Comparison of ENCODE assay signal across 23 mouse cellular contexts in the genomic region with DNA sequence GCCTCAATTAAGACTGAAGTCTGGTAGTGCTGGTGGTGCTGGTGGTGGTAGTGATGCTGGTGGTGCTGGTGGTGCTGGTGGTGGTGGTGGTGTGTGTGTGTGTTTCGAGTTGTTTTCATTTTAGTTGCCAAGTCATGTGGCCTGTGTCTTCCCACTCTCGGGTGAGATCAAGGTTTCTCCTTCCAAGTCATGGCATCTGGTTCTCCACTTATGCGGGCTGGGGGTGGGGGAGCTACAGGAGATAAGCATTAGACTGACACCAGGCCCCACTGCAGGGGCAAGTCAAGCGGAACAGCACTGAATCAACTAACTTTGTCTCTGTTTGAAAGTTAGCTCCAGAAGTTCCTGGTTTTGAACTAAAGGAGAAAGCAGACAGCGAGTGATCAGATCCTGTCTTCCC. TPM values are rescaled to one million over a fixed set of nuclear protein-coding genes. Genes with fewer than 3 reads are reported as not detected.
DNase-seq lines count a peak whose midpoint lies in the region; ATAC-seq and TF ChIP-seq lines count a peak whose summit lies in the region.
"Had no signal": no experiment of that assay in that cellular context is flagged by ENCODE, and none has a peak within 500 bp of the region (broad histone marks: within the 10 kb centered on the region; RNA-seq: fewer than 3 reads in every experiment).

No protein-coding gene starts in this region.

- H3K27me3 ChIP-seq in kidney, embryonic 16.5 days (ENCODE audit: insufficient read depth, low read length) = no peaks in the 10 kb centered on the region
- no peaks in the 10 kb centered on the region; a peak in 1 of 4 replicates for H3K27me3 ChIP-seq in MEL (ENCODE audit: control insufficient read depth in 1 of 2, insufficient read depth in 2 of 2, low read length in 2 of 2)
- H3K27me3 ChIP-seq in intestine, embryonic 16.5 days (replicated peaks; ENCODE audit: control insufficient read depth, insufficient read depth, low read length) = no peaks in the 10 kb centered on the region
- H3K27me3 ChIP-seq: hindbrain, embryonic 13.5 days; limb, embryonic 12.5 days had no signal

- TF ChIP-seq POLR2A in MEL (IDR thresholded peaks at IDR 0.05; ENCODE audit: control insufficient read depth in 1 of 2, insufficient read depth in 1 of 2, low read depth in 1 of 2, low read length in 2 of 2, poor library complexity in 1 of 2) = no peak

- no peaks in the 10 kb centered on the region for H3K36me3 ChIP-seq in kidney, embryonic 16.5 days (ENCODE audit: insufficient read depth, low read length)
- H3K36me3 ChIP-seq in MEL (ENCODE audit: control insufficient read depth in 1 of 2, insufficient read depth in 2 of 2, low read length in 2 of 2) = peaks cover 0 to 9% of the 10 kb centered on the region in 2 experiments; a peak in 2 of 4 replicates
- H3K36me3 ChIP-seq in intestine, embryonic 16.5 days (ENCODE audit: control insufficient read depth, insufficient read depth, low read length) = no peaks in the 10 kb centered on the region
- H3K36me3 ChIP-seq: hindbrain, embryonic 13.5 days; limb, embryonic 12.5 days had no signal

- TF ChIP-seq CTCF in MEL (IDR thresholded peaks at IDR 0.05 in 2 of 3, conservative IDR thresholded peaks at IDR 0.05 in 1 of 3; ENCODE audit: control insufficient read depth in 1 of 3, insufficient read depth in 1 of 3, low read depth in 2 of 3, low read length in 3 of 3, poor library complexity in 1 of 3, severe bottlenecking in 1 of 3) = no peak

- H3K4me2 ChIP-seq in kidney, embryonic 16.5 days (replicated peaks; ENCODE audit: low read depth, low read length) = no peak overlapping the region
- no peak overlapping the region for H3K4me2 ChIP-seq in intestine, embryonic 16.5 days (ENCODE audit: low read depth, low read length)
- H3K4me2 ChIP-seq: hindbrain, embryonic 13.5 days; limb, embryonic 12.5 days had no signal

- no peak overlapping the region for H3K9ac ChIP-seq in kidney, embryonic 16.5 days (replicated peaks; ENCODE audit: low read length)
- 0 out of 2 replicates have a peak overlapping the region, but pooled peaks have one; percentile 36 for H3K9ac ChIP-seq in MEL (ENCODE audit: control insufficient read depth, low read depth, low read length, poor library complexity, severe bottlenecking)
- no peak overlapping the region for H3K9ac ChIP-seq in intestine, embryonic 16.5 days (ENCODE audit: low read depth, low read length)
- H3K9ac ChIP-seq: hindbrain, embryonic 13.5 days; limb, embryonic 12.5 days; liver, embryonic 14.5 days had no signal

- no peak overlapping the region for H3K4me3 ChIP-seq in kidney, embryonic 16.5 days (ENCODE audit: low read length)
- peak overlapping the region; percentile 21 to 48 for H3K4me3 ChIP-seq in MEL (ENCODE audit: control insufficient read depth in 1 of 2, insufficient read depth in 1 of 2, low read depth in 2 of 2, low read length in 2 of 2)
- H3K4me3 ChIP-seq in intestine, embryonic 16.5 days (ENCODE audit: low read length) = no peak overlapping the region
- H3K4me3 ChIP-seq: erythroblast, embryonic 14.5 days; hindbrain, embryonic 13.5 days; limb, embryonic 12.5 days had no signal

- WGBS in kidney, embryonic 16.5 days = 40% methylated on average over 5 of the region's 5 CpGs
- 50% methylated on average over 5 of the region's 5 CpGs for WGBS in intestine, embryonic 16.5 days

- DNase-seq in kidney, postnatal 25 days = no peak
- peak; percentile 72 for DNase-seq in MEL (ENCODE audit: low read depth, low spot score)
- peak; percentile 42 for DNase-seq in embryo, embryonic 9.5 days (ENCODE audit: extremely low spot score)
- no peak for DNase-seq in thymus, postnatal 0 days (ENCODE audit: low spot score)
- DNase-seq: cerebellum, adult 9-10 months; kidney, postnatal 14 days; layer of hippocampus, adult 9-11 months; right cerebral cortex, postnatal 25 days; thymus, postnatal 36 days had no signal

- ATAC-seq in kidney, embryonic 16.5 days (ENCODE audit: low FRiP score, low TSS enrichment) = 0 out of 2 replicates have a peak, but pooled peaks have one; percentile 15
- peak; percentile 50; the same call in 1 of the 2 replicates for ATAC-seq in megakaryocyte-erythroid progenitor cell, adult 5-6 weeks (replicated peaks; ENCODE audit: low FRiP score, low TSS enrichment, poor library complexity, severe bottlenecking)
- no peak for ATAC-seq in intestine, embryonic 16.5 days
- ATAC-seq: forebrain, embryonic 14.5 days; intestine, postnatal 0 days; lung, postnatal 0 days; midbrain, embryonic 16.5 days had no signal

- H3K4me1 ChIP-seq in kidney, embryonic 16.5 days (ENCODE audit: insufficient read depth, low read length) = peaks cover 16% of the 10 kb centered on the region
- H3K4me1 ChIP-seq in MEL (ENCODE audit: control insufficient read depth in 1 of 2, insufficient read depth in 2 of 2, low read length in 2 of 2) = peaks cover 0 to 17% of the 10 kb centered on the region in 2 experiments; a peak in 3 of 4 replicates
- peaks cover 4% of the 10 kb centered on the region; the same call in 1 of the 2 replicates for H3K4me1 ChIP-seq in intestine, embryonic 16.5 days (ENCODE audit: control insufficient read depth, insufficient read depth, low read length)
- H3K4me1 ChIP-seq: hindbrain, embryonic 13.5 days had no signal

- H3K27ac ChIP-seq in kidney, embryonic 16.5 days (ENCODE audit: low read length) = no peak overlapping the region
- H3K27ac ChIP-seq in MEL (ENCODE audit: control insufficient read depth, low read depth, low read length) = no peak overlapping the region; the same call in 1 of the 2 replicates
- no peak overlapping the region for H3K27ac ChIP-seq in intestine, embryonic 16.5 days (ENCODE audit: low read length)
- H3K27ac ChIP-seq: hindbrain, embryonic 13.5 days; limb, embryonic 12.5 days; liver, embryonic 14.5 days; stomach, postnatal 0 days had no signal

- no peak for TF ChIP-seq RAD21 in MEL (IDR thresholded peaks at IDR 0.05; ENCODE audit: low read depth, low read length)

- TF ChIP-seq EP300 in MEL (IDR thresholded peaks at IDR 0.05; ENCODE audit: low read depth in 1 of 2, low read length in 2 of 2) = peak; percentile 57 to 62

- no peaks in the 10 kb centered on the region for H3K9me3 ChIP-seq in kidney, embryonic 16.5 days (ENCODE audit: low read length)
- H3K9me3 ChIP-seq in MEL (replicated peaks; ENCODE audit: insufficient read depth, low read length) = no peaks in the 10 kb centered on the region
- no peaks in the 10 kb centered on the region for H3K9me3 ChIP-seq in intestine, embryonic 16.5 days (ENCODE audit: control insufficient read depth, low read length)
- H3K9me3 ChIP-seq: hindbrain, embryonic 13.5 days; limb, embryonic 12.5 days had no signal

- H3K79me2 ChIP-seq in MEL (ENCODE audit: control insufficient read depth, insufficient read depth, low read length, poor library complexity) = no peaks in the 10 kb centered on the region

TF ChIP-seq in MEL, 35 proteins besides CTCF, POLR2A, EP300 and RAD21 (continues in another document):
- no peak for TF ChIP-seq NELFE (IDR thresholded peaks at IDR 0.05; ENCODE audit: low read depth, low read length)
- peak; percentile 72 for TF ChIP-seq GATA1 (IDR thresholded peaks at IDR 0.05; ENCODE audit: low read depth, low read length)
- no peak for TF ChIP-seq JUND (IDR thresholded peaks at IDR 0.05; ENCODE audit: low read depth, low read length)
- TF ChIP-seq MXI1 (IDR thresholded peaks at IDR 0.05; ENCODE audit: low read depth, low read length) = peak; percentile 31; the same call in 1 of the 2 replicates
- no peak for TF ChIP-seq UBTF (IDR thresholded peaks at IDR 0.05; ENCODE audit: borderline replicate concordance, insufficient read depth, low read depth, low read length)
- TF ChIP-seq TCF12 (IDR thresholded peaks at IDR 0.05; ENCODE audit: low read depth, low read length) = peak; percentile 46; the same call in 1 of the 2 replicates
- TF ChIP-seq BHLHE40 (IDR thresholded peaks at IDR 0.05; ENCODE audit: borderline replicate concordance, low read depth, low read length) = 0 out of 2 replicates have a peak, but pooled peaks have one; percentile 30
- TF ChIP-seq USF1 (IDR thresholded peaks at IDR 0.05; ENCODE audit: low read depth, low read length) = peak; percentile 70
- TF ChIP-seq ZKSCAN1 (IDR thresholded peaks at IDR 0.05; ENCODE audit: low read depth, low read length) = peak; percentile 49; the same call in 1 of the 2 replicates

RNA-seq across cellular contexts. Expression of gene Rap1a, which starts 23.0 kb away (rescaled TPM):
- 99.3 and 104 TPM in 2 replicates for polyA plus RNA-seq in kidney, embryonic 16.5 days (2015; fragmentation: Nextera tagmentation; extraction: Ambion mirVana)
- 32.3 and 39.7 TPM in 2 replicates for total RNA-seq in MEL (2012; rRNA removed)
- polyA plus RNA-seq in MEL (2012; ENCODE audit: insufficient read depth in 1 of 2, insufficient read length in 2 of 2, low read depth in 1 of 2, low replicate concordance in 2 of 2, missing spikeins in 1 of 2) = 10 to 100 TPM in 1 of 2 experiments, not detected in 1; 64.5 TPM
- 70.6 and 73.8 TPM in 2 replicates for total RNA-seq in megakaryocyte-erythroid progenitor cell, adult 5-6 weeks (2014; fragmentation: Nextera tagmentation)
- total RNA-seq in megakaryocyte-erythroid progenitor cell, adult 5-6 weeks (2017) = 91.7 and 119 TPM in 2 replicates
- polyA plus RNA-seq in thymus, postnatal 0 days (2015; fragmentation: Nextera tagmentation; extraction: Ambion mirVana) = 207 and 222 TPM in 2 replicates
- 104 and 107 TPM in 2 replicates for polyA plus RNA-seq in intestine, embryonic 16.5 days (2015; fragmentation: Nextera tagmentation; extraction: Ambion mirVana)

RNA-seq across cellular contexts. Expression of gene Adora3, which starts 46.6 kb away (rescaled TPM):
- polyA plus RNA-seq in kidney, embryonic 16.5 days (2015; fragmentation: Nextera tagmentation; extraction: Ambion mirVana) = not detected in 2 replicates
- 0.36 and 0.42 TPM in 2 replicates for total RNA-seq in MEL (2012; rRNA removed)
- under 1 TPM in 1 of 2 experiments, not detected in 1; 0.65 TPM for polyA plus RNA-seq in MEL (2012; ENCODE audit: insufficient read depth in 1 of 2, insufficient read length in 2 of 2, low read depth in 1 of 2, low replicate concordance in 2 of 2, missing spikeins in 1 of 2)
- total RNA-seq in megakaryocyte-erythroid progenitor cell, adult 5-6 weeks (2014; fragmentation: Nextera tagmentation) = not detected in 2 replicates
- not detected in 2 replicates for total RNA-seq in megakaryocyte-erythroid progenitor cell, adult 5-6 weeks (2017)
- 0.33 and 0.82 TPM in 2 replicates for polyA plus RNA-seq in thymus, postnatal 0 days (2015; fragmentation: Nextera tagmentation; extraction: Ambion mirVana)
- polyA plus RNA-seq in intestine, embryonic 16.5 days (2015; fragmentation: Nextera tagmentation; extraction: Ambion mirVana) = 0.36 and 0.72 TPM in 2 replicates
- polyA plus RNA-seq: erythroblast, embryonic 14.5 days; heart, embryonic 14.5 days; limb, embryonic 12.5 days had no signal

RNA-seq across cellular contexts. Expression of gene Tmigd3, which starts 46.6 kb away (rescaled TPM):
- polyA plus RNA-seq in kidney, embryonic 16.5 days (2015; fragmentation: Nextera tagmentation; extraction: Ambion mirVana) = not detected in 2 replicates
- 0.27 and 0.39 TPM in 2 replicates for total RNA-seq in MEL (2012; rRNA removed)
- under 1 TPM in 1 of 2 experiments, not detected in 1; 0.36 TPM for polyA plus RNA-seq in MEL (2012; ENCODE audit: insufficient read depth in 1 of 2, insufficient read length in 2 of 2, low read depth in 1 of 2, low replicate concordance in 2 of 2, missing spikeins in 1 of 2)
- total RNA-seq in megakaryocyte-erythroid progenitor cell, adult 5-6 weeks (2014; fragmentation: Nextera tagmentation) = not detected in 2 replicates
- not detected in 2 replicates for total RNA-seq in megakaryocyte-erythroid progenitor cell, adult 5-6 weeks (2017)
- polyA plus RNA-seq in thymus, postnatal 0 days (2015; fragmentation: Nextera tagmentation; extraction: Ambion mirVana) = 1.4 TPM in 2 replicates
- polyA plus RNA-seq in intestine, embryonic 16.5 days (2015; fragmentation: Nextera tagmentation; extraction: Ambion mirVana) = 0.79 and 0.89 TPM in 2 replicates
- polyA plus RNA-seq: erythroblast, embryonic 14.5 days; forebrain, embryonic 14.5 days; hindbrain, embryonic 13.5 days; midbrain, embryonic 16.5 days; neural tube, embryonic 11.5 days had no signal

Comparison
In these comparisons a context has a peak if more than half of its experiments do, and no peak if none do; other contexts are left out.
1. H3K4me3 ChIP-seq: peak in MEL (2 of 2); none in kidney, embryonic 16.5 days (single experiment) and intestine, embryonic 16.5 days (single experiment).
2. DNase-seq: peak in MEL (single experiment) and embryo, embryonic 9.5 days (single experiment); none in kidney, postnatal 25 days (0 of 2) and thymus, postnatal 0 days (single experiment).